Mouse (Mus musculus): ENCODE measurements around the gene Rgs10. TPM values are rescaled to one million over a fixed set of nuclear protein-coding genes. Genes with fewer than 3 reads are reported as not detected.
A peak's percentile ranks its signal among the peaks of the same experiment; 100 is the strongest.

The Rgs10 gene
- total and polyA plus RNA-seq, 3 experiments = 42.3 to 44.7 TPM; not detected in 1

DNA sequence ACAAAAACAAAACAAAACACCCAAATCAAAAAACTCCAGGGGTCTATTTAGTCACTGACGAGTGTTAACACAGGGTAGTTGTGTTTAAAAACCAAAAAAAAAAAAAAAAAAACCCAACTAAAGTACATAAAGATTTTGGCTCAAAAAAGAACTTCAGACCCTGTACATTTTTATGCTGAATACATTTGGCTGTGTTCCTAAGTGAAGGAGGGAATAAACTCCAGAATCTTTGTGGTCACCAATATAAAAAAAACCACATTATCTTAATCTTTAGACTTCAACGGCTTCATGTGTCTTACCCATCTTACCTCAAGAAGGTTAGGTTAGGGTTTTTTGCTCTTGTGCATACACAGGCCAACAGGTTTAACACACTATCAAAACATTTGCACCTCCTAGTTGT is 22.0 kb upstream of the Rgs10 start:
- no peaks in the 10 kb centered on the region for H3K9me3 ChIP-seq (replicated peaks; ENCODE audit: insufficient read depth, low read length)
- no peaks in the 10 kb centered on the region for H3K27me3 ChIP-seq (ENCODE audit: control insufficient read depth in 1 of 2, insufficient read depth in 2 of 2, low read length in 2 of 2)
- peaks cover 3 to 13% of the 10 kb centered on the region in 2 experiments; a peak in 3 of 4 replicates for H3K4me1 ChIP-seq (ENCODE audit: control insufficient read depth in 1 of 2, insufficient read depth in 2 of 2, low read length in 2 of 2)
- no peak overlapping the region for H3K9ac ChIP-seq (ENCODE audit: control insufficient read depth, low read depth, low read length, poor library complexity, severe bottlenecking)
- peak; percentile 47 for DNase-seq (ENCODE audit: low read depth, low spot score)
- no peak overlapping the region; a peak in 1 of 4 replicates for H3K4me3 ChIP-seq (ENCODE audit: control insufficient read depth in 1 of 2, insufficient read depth in 1 of 2, low read depth in 2 of 2, low read length in 2 of 2)
- H3K27ac ChIP-seq (ENCODE audit: control insufficient read depth, low read depth, low read length) = no peak overlapping the region
- H3K36me3 ChIP-seq (ENCODE audit: control insufficient read depth in 1 of 2, insufficient read depth in 2 of 2, low read length in 2 of 2) = peaks cover 12 to 15% of the 10 kb centered on the region in 2 experiments
- H3K79me2 ChIP-seq (ENCODE audit: control insufficient read depth, insufficient read depth, low read length, poor library complexity) = no peaks in the 10 kb centered on the region
- TF ChIP-seq ZC3H11A (IDR thresholded peaks at IDR 0.05; ENCODE audit: low read depth, low read length) = no peak
- TF ChIP-seq POLR2A (IDR thresholded peaks at IDR 0.05; ENCODE audit: control insufficient read depth in 1 of 2, insufficient read depth in 1 of 2, low read depth in 1 of 2, low read length in 2 of 2, poor library complexity in 1 of 2) = no peak
- no peak for TF ChIP-seq KAT2A (conservative IDR thresholded peaks at IDR 0.05; ENCODE audit: low read depth, low read length)
- no peak for TF ChIP-seq NELFE (IDR thresholded peaks at IDR 0.05; ENCODE audit: low read depth, low read length)
- peak; percentile 90 for TF ChIP-seq ZNF384 (IDR thresholded peaks at IDR 0.05; ENCODE audit: low read depth, low read length)
- no peak for TF ChIP-seq MEF2A (IDR thresholded peaks at IDR 0.05; ENCODE audit: extremely low read depth, insufficient replicate concordance, low read depth, low read length, poor library complexity, severe bottlenecking)
- no peak for TF ChIP-seq RAD21 (IDR thresholded peaks at IDR 0.05; ENCODE audit: low read depth, low read length)
- TF ChIP-seq CTCF (IDR thresholded peaks at IDR 0.05 in 2 of 3, conservative IDR thresholded peaks at IDR 0.05 in 1 of 3; ENCODE audit: control insufficient read depth in 1 of 3, insufficient read depth in 1 of 3, low read depth in 2 of 3, low read length in 3 of 3, poor library complexity in 1 of 3, severe bottlenecking in 1 of 3) = no peak
- TF ChIP-seq E2F4 (IDR thresholded peaks at IDR 0.05; ENCODE audit: borderline replicate concordance, low read depth, low read length) = no peak
- TF ChIP-seq ETS1 (IDR thresholded peaks at IDR 0.05; ENCODE audit: low read depth, low read length) = peak; percentile 42; the same call in 1 of the 2 replicates
- TF ChIP-seq MXI1 (IDR thresholded peaks at IDR 0.05; ENCODE audit: low read depth, low read length) = 0 out of 2 replicates have a peak, but pooled peaks have one; percentile 44
- TF ChIP-seq MYC (IDR thresholded peaks at IDR 0.05; ENCODE audit: low read depth, low read length) = 0 out of 2 replicates have a peak, but pooled peaks have one; percentile 19
- no peak for TF ChIP-seq ELF1 (IDR thresholded peaks at IDR 0.05; ENCODE audit: low read depth, low read length)
- TF ChIP-seq USF2 (IDR thresholded peaks at IDR 0.05; ENCODE audit: borderline replicate concordance in 1 of 2, insufficient read depth in 1 of 2, low read depth in 1 of 2, low read length in 2 of 2) = no peak
- TF ChIP-seq MYB (IDR thresholded peaks at IDR 0.05; ENCODE audit: low read depth, low read length) = peak; percentile 68; the same call in 1 of the 2 replicates
- TF ChIP-seq ZKSCAN1 (IDR thresholded peaks at IDR 0.05; ENCODE audit: low read depth, low read length) = no peak
- no peak for TF ChIP-seq MAFK (IDR thresholded peaks at IDR 0.05; ENCODE audit: borderline replicate concordance, low read depth, low read length)
- TF ChIP-seq SMC3 (IDR thresholded peaks at IDR 0.05; ENCODE audit: low read depth, low read length) = no peak; the same call in 1 of the 2 replicates
- TF ChIP-seq EP300 (IDR thresholded peaks at IDR 0.05; ENCODE audit: low read depth in 1 of 2, low read length in 2 of 2) = peak; percentile 54 to 72
- TF ChIP-seq JUND (IDR thresholded peaks at IDR 0.05; ENCODE audit: low read depth, low read length) = no peak
- peak; percentile 43; the same call in 1 of the 2 replicates for TF ChIP-seq RCOR1 (IDR thresholded peaks at IDR 0.05; ENCODE audit: low read depth, low read length)
- no peak for TF ChIP-seq NRF1 (IDR thresholded peaks at IDR 0.05; ENCODE audit: insufficient read depth, low read depth, low read length, poor library complexity, severe bottlenecking)
- TF ChIP-seq TAL1 (IDR thresholded peaks at IDR 0.05; ENCODE audit: low read length) = no peak
- TF ChIP-seq MAZ (IDR thresholded peaks at IDR 0.05; ENCODE audit: low read depth, low read length) = no peak
- TF ChIP-seq BHLHE40 (IDR thresholded peaks at IDR 0.05; ENCODE audit: borderline replicate concordance, low read depth, low read length) = no peak
- TF ChIP-seq SIN3A (IDR thresholded peaks at IDR 0.05; ENCODE audit: low read length) = peak; percentile 59; the same call in 1 of the 2 replicates
- TF ChIP-seq GABPA (IDR thresholded peaks at IDR 0.05; ENCODE audit: low read depth, low read length) = no peak
- no peak for TF ChIP-seq HCFC1 (IDR thresholded peaks at IDR 0.05; ENCODE audit: low read depth, low read length)
- TF ChIP-seq ZMIZ1 (IDR thresholded peaks at IDR 0.05; ENCODE audit: low read depth, low read length) = no peak
- TF ChIP-seq CHD1 (IDR thresholded peaks at IDR 0.05; ENCODE audit: low read depth, low read length) = 0 out of 2 replicates have a peak, but pooled peaks have one; percentile 70
- TF ChIP-seq USF1 (IDR thresholded peaks at IDR 0.05; ENCODE audit: low read depth, low read length) = no peak
- peak; percentile 30; the same call in 1 of the 2 replicates for TF ChIP-seq GATA1 (IDR thresholded peaks at IDR 0.05; ENCODE audit: low read depth, low read length)
- TF ChIP-seq TBP (IDR thresholded peaks at IDR 0.05; ENCODE audit: low read depth, low read length) = no peak
- TF ChIP-seq POLR2AphosphoS5 (IDR thresholded peaks at IDR 0.05; ENCODE audit: borderline replicate concordance, low read depth, low read length) = no peak
- no peak for TF ChIP-seq POLR2AphosphoS2 (IDR thresholded peaks at IDR 0.05; ENCODE audit: low read length)
- no peak for TF ChIP-seq TCF12 (IDR thresholded peaks at IDR 0.05; ENCODE audit: low read depth, low read length)
- no peak for TF ChIP-seq UBTF (IDR thresholded peaks at IDR 0.05; ENCODE audit: borderline replicate concordance, insufficient read depth, low read depth, low read length)

Data from MEL (cell line).